Mouse (Mus musculus): ENCODE measurements around the gene Otud7b. TPM values are rescaled to one million over a fixed set of nuclear protein-coding genes. Genes with fewer than 3 reads are reported as not detected.
"Not testable (repeated sequence)": the region's sequence is repeated elsewhere in the genome, so short reads cannot be mapped to it uniquely, and the experiment has no call there.

Otud7b gene
- total RNA-seq, 2 experiments from 2014 or later: 54.6 to 58.3 TPM

DNA sequence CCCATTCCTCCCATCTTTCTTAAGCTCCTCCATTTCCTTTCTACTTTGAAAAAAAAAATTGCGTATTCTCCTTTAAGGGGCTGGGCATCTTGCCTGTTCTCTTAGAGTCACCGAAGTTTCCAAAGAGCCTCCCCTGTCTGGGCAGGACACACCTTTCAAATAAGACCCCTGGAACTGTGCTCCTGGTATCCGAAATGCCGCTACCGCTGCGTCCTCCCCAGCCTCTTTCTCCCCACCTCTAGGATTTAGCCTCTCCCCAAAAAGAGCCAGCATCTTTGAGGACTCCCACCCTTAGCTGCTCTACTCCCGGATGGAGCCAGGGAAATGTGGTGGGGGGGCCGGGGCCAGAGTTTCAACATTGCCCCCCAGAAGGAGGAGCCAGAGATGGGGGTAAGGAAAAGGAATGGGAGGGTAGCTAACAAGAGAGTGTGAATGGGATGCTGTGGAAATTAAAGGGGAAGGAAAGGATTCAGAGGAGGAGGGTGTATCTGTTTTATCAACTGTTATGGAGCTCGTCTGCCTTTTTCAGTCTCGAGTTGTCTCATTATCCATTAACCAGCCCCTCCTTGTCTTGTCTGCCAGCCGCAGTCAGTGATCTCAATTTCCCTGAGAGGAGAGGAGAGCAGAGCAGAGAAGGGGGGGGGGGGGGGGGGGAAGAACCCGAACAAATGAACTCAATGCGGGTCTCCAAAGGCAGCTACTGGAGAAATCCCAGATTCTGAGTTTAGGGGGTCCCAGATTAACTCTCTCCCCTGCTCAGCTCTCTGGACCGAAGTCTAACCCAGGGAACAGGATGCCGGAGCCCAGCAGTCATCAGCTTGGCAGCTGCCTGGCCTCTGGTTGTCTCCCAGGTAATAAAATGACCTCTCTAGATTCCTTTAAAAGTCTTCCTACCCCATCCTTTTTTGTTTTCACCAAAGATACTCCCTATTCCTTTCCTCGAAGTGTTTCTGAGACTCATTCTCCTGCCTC is 57.8 kb downstream of the Otud7b start, which contains the start of gene Mtmr11:
TSS of gene Mtmr11 (plus strand) at position 136 of the 972 bp plus-strand sequence.
- DNase-seq: no peak
- Histone ChIP-seq H3K4me3 (peak within 1 kb of the TSS; percentile 77), H3K27ac (peak within 1 kb of the TSS; percentile 88)
- no peak for TF ChIP-seq CTCF (IDR thresholded peaks at IDR 0.05)
- intact Hi-C loops (cut with DNase I): no loop called here

DNA sequence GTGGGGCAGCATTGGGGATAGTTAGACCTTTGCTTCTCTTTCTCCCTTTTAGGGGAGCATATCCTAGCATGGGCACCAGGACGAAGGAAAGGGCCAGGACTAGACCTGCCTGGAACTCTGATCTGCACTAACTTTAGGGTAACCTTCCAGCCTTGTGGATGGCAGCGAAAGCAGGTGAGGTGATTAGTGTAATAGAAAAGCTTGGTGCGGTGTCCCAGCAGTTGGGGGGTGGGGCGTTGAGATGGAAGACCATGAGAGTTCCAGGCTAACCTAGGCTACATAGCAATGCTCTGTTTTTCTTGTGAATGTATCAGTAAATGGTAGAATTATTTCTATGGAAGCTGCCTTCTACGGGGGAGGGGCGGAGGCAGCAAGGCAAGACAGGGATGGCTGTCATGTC is 58.7 kb downstream of the Otud7b start:
- Histone ChIP-seq H3K4me3 (peak overlapping the region; percentile 77), H3K27ac (peak overlapping the region; percentile 88)
- DNase-seq: no peak
- intact Hi-C loops (cut with DNase I): no loop called here
- TF ChIP-seq CTCF (IDR thresholded peaks at IDR 0.05): no peak

DNA sequence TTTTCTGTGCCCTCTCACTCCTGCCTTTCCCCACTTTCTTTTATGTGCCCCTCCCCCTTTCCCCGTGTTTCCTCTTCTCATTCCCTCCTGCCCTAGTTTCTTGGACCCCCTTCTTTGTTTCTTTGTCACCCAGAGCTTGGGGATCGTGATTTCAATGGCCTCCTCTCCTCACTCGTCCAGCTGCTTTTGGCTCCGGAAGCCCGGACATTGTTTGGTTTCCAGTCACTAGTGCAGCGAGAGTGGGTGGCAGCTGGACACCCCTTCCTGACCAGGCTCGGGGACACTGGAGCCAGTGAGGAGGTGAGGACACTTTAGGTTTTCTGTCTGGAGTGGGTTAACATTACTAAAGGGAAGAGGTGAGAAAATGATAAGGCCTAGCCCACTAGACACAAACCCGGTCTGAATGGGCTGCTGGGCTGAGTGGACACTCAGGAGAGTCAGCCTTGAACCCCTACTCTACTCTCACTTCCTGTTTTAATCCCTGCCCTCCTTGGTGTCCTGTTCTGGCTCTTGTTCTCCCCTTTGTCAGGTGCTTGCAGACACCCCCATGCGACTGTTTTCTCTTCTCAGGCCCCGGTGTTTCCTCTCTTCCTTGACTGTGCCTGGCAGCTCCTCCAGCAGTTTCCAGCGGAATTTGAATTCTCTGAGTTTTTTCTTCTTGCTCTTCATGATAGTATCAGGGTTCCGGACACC is 64.3 kb downstream of the Otud7b start:
- no peak for DNase-seq
- Histone ChIP-seq H3K27ac (peak overlapping the region; percentile 100), H3K4me3 (peak overlapping the region; percentile 60)
- TF ChIP-seq CTCF (IDR thresholded peaks at IDR 0.05): no peak
- intact Hi-C loops (cut with DNase I): no loop called here

DNA sequence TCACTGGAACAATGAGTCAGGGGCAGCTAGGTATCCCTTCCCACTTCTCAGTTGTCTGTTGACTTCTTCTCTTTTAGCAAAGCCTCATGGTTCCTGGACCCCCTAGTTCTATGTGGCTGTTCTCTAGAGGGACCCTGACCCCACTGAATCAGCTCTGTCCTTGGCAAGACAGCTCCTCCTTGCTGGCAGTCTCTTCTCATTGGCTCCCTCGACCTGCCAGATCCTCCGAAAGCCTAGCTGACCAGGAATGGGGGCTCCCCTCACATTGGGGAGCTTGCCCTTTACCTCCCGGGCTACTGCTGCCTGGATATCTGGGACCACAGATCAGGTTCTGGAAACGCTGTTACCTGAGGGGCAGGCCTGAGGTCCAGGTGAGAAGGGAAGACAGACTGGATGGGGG is 65.9 kb downstream of the Otud7b start:
- peak overlapping the region; percentile 100 for H3K27ac ChIP-seq
- H3K4me3 ChIP-seq: peak overlapping the region; percentile 99
- DNase-seq: no peak
- TF ChIP-seq CTCF (IDR thresholded peaks at IDR 0.05): no peak
- intact Hi-C loops (cut with DNase I): loop anchor here (5.0 kb wide), 1 partner anchor 47 kb away; the partner anchor contains the start of genes Bola1 and Hist2h2ab

DNA sequence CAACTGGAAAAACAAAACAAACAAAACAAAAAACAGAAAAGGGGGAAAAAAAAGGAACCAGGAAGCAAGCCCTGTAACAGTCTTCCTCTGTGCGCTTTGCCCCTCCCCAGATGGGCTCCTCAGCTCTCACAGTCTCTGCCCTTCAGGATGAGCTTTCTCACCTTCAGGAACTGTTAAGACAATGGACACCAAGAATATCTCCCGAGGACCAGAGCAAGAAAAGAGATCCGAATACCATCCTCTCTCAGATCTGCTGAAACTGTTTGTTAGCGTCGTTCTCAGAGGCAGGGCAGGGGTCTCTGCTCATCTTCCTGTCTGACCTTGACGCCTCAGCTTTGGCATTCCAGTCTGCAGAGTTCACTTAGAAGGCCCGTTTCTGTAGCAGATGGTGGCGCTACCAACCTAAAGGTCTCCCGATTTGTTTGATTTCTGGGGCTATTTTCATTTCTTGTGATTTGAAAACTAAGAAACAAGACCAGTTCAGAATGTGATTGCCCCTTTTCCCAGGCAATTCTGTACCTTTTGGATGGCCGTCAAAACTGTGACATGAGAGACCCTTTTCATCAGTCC is 66.7 kb downstream of the Otud7b start:
- intact Hi-C loops (cut with DNase I): loop anchor here (5.0 kb wide), 1 partner anchor 46 kb away; the partner anchor contains the start of genes Bola1 and Hist2h2ab
- TF ChIP-seq CTCF (IDR thresholded peaks at IDR 0.05): no peak
- H3K27ac ChIP-seq: peak overlapping the region; percentile 100
- H3K4me3 ChIP-seq: peak overlapping the region; percentile 99
- DNase-seq: no peak

DNA sequence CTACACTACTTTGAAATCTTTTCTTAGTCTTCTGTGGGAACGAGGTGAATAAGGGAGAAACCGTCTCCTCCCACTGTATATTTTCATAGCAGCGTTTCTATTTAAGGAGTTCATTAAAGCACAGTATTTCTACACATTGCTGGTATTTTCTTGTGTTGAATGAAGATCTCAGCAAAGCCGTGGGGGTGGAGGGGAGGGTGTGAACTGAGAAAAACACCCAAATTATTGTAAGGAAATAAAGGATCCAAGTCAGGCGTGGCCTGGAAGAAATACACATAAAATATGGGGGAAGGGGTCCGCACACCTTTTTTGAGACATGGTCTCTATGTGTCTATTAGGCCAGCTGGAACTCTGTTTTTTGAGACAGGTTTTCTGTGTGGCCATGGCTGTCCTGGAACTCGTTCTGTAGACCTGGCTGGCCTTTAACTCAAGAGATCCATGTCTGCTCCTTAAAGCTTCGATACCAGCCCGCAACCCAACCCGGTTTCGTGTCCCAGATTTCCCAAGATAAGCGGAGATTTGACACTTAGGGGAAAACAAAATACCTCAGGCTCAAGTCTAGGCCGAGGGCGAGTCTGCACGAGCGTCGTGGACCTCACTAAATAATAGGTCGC is 67.4 kb downstream of the Otud7b start:
- TF ChIP-seq CTCF (IDR thresholded peaks at IDR 0.05): no peak
- Histone ChIP-seq H3K4me3 (peak overlapping the region; percentile 99), H3K27ac (peak overlapping the region; percentile 100)
- intact Hi-C loops (cut with DNase I): loop anchor here (5.0 kb wide), 1 partner anchor 46 kb away; the partner anchor contains the start of genes Bola1 and Hist2h2ab
- DNase-seq: no peak

DNA sequence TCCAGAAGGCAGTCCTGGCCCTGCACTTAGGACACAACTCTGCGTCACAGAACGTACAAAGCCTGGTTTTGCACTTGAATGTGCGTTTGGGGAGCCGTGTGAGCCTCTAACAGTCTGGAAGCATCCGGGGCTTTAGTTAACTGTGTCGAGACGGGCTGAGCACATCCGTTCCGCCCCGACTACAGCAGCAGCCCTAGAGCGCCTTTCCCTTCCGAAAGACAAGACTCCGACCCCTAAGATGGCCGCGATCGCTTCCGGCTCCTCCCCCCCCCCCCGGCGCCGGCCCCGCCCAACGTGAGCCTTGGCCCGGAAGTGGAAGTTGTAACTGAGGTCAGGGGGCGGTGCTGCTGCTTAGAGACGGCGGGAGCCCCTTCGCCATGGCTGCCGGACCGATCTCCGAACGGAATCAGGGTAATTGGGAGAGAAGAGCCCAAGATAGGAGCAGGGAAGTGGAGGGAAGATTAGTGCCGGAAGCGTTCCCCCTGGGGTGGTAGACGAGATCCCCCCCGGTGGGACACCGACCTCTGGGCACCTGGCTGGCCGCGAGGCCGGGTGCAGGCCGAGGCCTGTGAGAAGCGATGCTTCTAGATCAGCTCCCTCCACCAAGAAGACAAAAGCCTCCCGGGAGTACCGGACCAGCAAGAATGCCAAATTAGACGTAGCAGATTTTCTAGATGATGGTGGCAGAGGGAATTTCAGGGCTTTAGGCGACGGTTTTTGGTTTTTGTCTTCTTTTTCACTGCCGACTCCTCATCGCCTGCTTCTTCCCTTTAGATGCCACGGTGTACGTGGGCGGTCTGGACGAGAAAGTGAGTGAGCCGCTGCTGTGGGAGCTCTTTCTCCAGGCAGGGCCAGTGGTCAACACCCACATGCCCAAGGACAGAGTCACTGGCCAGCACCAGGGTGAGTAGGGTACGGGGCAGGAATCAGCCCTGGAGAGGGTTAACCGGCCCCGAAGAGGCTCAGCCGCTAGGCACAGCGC is 68.2 kb downstream of the Otud7b start, which contains the start of gene Sf3b4:
TSS of gene Sf3b4 (plus strand) at position 136 of the 982 bp plus-strand sequence.
- intact Hi-C loops (cut with DNase I): loop anchor here (5.0 kb wide), 1 partner anchor 45 kb away; the partner anchor contains the start of genes Bola1 and Hist2h2ab
- peak within 1 kb of the TSS; percentile 99 for H3K4me3 ChIP-seq
- TF ChIP-seq CTCF (IDR thresholded peaks at IDR 0.05): no peak
- H3K27ac ChIP-seq: peak within 1 kb of the TSS; percentile 100
- DNase-seq: peak; percentile 90

DNA sequence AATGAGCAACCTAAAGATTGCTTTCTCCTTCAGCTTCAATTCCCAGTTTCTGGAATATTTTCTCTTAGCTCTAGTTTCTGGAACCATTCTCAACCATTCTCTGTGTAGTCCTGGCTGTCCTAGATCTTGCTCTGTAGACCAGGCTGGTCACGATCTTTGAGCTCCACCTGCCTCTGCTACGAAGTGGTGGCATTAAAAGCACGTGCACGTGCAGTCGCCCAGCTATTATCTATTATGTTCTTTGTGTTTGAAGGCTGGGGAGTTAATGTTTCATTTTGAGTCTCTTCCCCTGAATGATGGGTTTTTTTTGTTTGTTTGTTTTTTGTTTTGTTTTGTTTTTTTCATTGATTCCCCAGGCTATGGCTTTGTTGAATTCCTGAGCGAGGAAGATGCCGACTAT is 68.9 kb downstream of the Otud7b start:
- H3K27ac ChIP-seq: peak overlapping the region; percentile 100
- H3K4me3 ChIP-seq: peak overlapping the region; percentile 99
- no peak for TF ChIP-seq CTCF (IDR thresholded peaks at IDR 0.05)
- no peak for DNase-seq
- intact Hi-C loops (cut with DNase I): loop anchor here (5.0 kb wide), 1 partner anchor 44 kb away; the partner anchor contains the start of genes Bola1 and Hist2h2ab

DNA sequence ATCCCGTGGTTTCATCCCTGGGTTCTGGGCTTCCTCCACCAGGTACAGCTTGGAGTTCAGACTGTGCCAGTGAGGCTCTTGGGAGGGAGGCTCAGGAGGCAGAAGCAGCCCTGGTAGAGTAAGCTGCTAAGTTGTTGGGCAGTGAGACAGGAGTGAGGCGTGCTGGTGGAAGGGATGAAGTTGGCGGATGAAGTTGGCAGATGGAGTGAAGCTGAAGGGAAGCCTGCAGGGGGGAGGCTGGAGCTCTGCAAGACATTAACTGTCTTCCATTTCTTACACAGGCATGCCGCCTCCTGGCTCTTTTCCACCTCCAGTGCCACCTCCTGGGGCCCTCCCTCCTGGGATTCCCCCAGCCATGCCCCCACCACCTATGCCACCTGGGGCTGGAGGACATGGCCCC is 69.7 kb downstream of the Otud7b start:
- not testable (repeated sequence) for H3K4me3 ChIP-seq, H3K27ac ChIP-seq, DNase-seq
- intact Hi-C loops (cut with DNase I): loop anchor here (5.0 kb wide), 1 partner anchor 43 kb away; the partner anchor contains the start of genes Bola1 and Hist2h2ab

DNA sequence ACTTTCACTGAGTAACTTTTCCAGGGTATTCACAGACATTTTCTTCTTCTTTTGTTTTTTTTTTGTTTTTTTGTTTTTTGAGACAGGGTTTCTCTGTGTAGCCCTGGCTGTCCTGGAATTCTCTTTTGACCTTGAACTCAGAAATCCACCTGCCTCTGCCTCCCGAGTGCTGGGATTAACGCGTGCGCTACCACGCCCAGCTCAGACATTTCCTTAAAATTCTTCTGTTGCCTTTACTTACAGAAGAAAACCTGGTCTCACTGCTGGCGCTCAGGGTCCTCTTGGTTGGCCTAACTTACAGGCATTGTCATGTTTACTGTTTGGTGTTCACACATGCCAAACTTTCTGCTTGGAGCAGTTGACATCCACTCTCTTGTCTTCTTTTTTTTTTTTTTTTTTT is 70.9 kb downstream of the Otud7b start:
- Histone ChIP-seq H3K4me3 (no peak overlapping the region), H3K27ac (no peak overlapping the region)
- no peak for DNase-seq
- no peak for TF ChIP-seq CTCF (IDR thresholded peaks at IDR 0.05)
- intact Hi-C loops (cut with DNase I): no loop called here

DNA sequence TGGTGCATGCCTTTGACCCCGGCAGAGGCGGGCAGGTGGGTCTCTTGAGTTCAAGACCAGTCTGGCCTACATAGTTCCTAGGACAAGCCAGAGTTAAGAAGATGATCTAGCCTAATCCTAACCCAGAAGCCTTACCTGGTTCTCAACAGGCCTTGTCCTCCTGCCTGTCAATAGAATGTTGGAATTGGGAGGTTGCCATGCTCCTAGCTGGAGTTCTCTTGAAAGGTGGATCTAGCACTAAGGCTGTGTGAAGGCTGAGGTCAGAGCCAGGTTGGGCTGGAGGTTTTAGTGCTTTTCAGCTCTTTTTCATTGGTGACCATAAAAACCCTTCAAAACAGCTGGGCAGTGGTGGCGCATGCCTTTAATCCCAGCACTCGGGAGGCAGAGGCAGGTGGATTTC is 74.1 kb downstream of the Otud7b start:
- intact Hi-C loops (cut with DNase I): no loop called here

More for the DNA sequence above, 74.1 kb downstream of the Otud7b start:
- no peak for DNase-seq
- Histone ChIP-seq H3K27ac (no peak overlapping the region), H3K4me3 (no peak overlapping the region)
- TF ChIP-seq CTCF (IDR thresholded peaks at IDR 0.05): no peak
